In genomic region chr2:125252275-125252674, GRCm38 (mm10) we compare ENCODE assay signal across 8 mouse cellular contexts. TPM values are rescaled to one million over a fixed set of nuclear protein-coding genes. Genes with fewer than 3 reads are reported as not detected.
DNase-seq lines count a peak whose midpoint lies in the region; ATAC-seq and TF ChIP-seq lines count a peak whose summit lies in the region.

No protein-coding gene starts in this region.

- ATAC-seq in midbrain, embryonic 11.5 days (ENCODE audit: low FRiP score): no peak
- ATAC-seq in midbrain, embryonic 13.5 days: no peak
- no peak for ATAC-seq in lung, postnatal 0 days

- no peaks in the 10 kb centered on the region for H3K9me3 ChIP-seq in midbrain, embryonic 11.5 days (ENCODE audit: control insufficient read depth, low read length)
- peaks cover 3% of the 10 kb centered on the region; the same call in 1 of the 2 replicates for H3K9me3 ChIP-seq in midbrain, embryonic 13.5 days
- no peaks in the 10 kb centered on the region for H3K9me3 ChIP-seq in lung, postnatal 0 days (ENCODE audit: low read length)

- H3K27me3 ChIP-seq in midbrain, embryonic 11.5 days (ENCODE audit: control insufficient read depth, insufficient read depth, low read length): no peaks in the 10 kb centered on the region
- H3K27me3 ChIP-seq in midbrain, embryonic 13.5 days: no peaks in the 10 kb centered on the region
- no peaks in the 10 kb centered on the region for H3K27me3 ChIP-seq in lung, postnatal 0 days (replicated peaks; ENCODE audit: insufficient read depth, low read length)

- H3K27ac ChIP-seq in midbrain, embryonic 11.5 days (ENCODE audit: low read depth, low read length): no peak overlapping the region
- no peak overlapping the region for H3K27ac ChIP-seq in midbrain, embryonic 13.5 days
- no peak overlapping the region for H3K27ac ChIP-seq in lung, postnatal 0 days (ENCODE audit: low read length)

- 76% methylated on average over 2 of the region's 2 CpGs for WGBS in midbrain, embryonic 11.5 days
- 66% methylated on average over 2 of the region's 2 CpGs for WGBS in midbrain, embryonic 13.5 days
- 42% methylated on average over 2 of the region's 2 CpGs for WGBS in lung, postnatal 0 days

- TF ChIP-seq EP300 in lung, postnatal 0 days (IDR thresholded peaks at IDR 0.05): no peak

- peak; percentile 80 for TF ChIP-seq CTCF in lung, postnatal 0 days (IDR thresholded peaks at IDR 0.05)

- peak; percentile 47 for DNase-seq in adrenal gland, adult 2 months
- DNase-seq in adrenal gland, postnatal 4 days (ENCODE audit: low spot score in 2 of 2): no peak
- peak; percentile 90 for DNase-seq in midbrain, embryonic 11.5 days (ENCODE audit: low spot score, missing footprints)
- DNase-seq in cerebellum, adult 9-10 months: peak; percentile 51
- DNase-seq in heart, postnatal 14 days: peak; percentile 38 to 51
- DNase-seq in lung, postnatal 0 days (ENCODE audit: low spot score): peak; percentile 70
- DNase-seq in thymus, postnatal 10 days (ENCODE audit: low spot score in 2 of 2): peak; percentile 29 to 50

- H3K4me2 ChIP-seq in midbrain, embryonic 11.5 days: no peak overlapping the region
- no peak overlapping the region for H3K4me2 ChIP-seq in midbrain, embryonic 13.5 days (replicated peaks)
- H3K4me2 ChIP-seq in lung, postnatal 0 days (replicated peaks; ENCODE audit: low read depth, low read length): no peak overlapping the region

- H3K4me1 ChIP-seq in midbrain, embryonic 11.5 days (ENCODE audit: control insufficient read depth, insufficient read depth, low read length): no peaks in the 10 kb centered on the region; the same call in 1 of the 2 replicates
- peaks cover 10% of the 10 kb centered on the region for H3K4me1 ChIP-seq in midbrain, embryonic 13.5 days (replicated peaks)
- H3K4me1 ChIP-seq in lung, postnatal 0 days (ENCODE audit: insufficient read depth, low read depth, low read length): 0 out of 2 replicates have a peak, but pooled peaks cover 6% of the 10 kb centered on the region

- H3K9ac ChIP-seq in midbrain, embryonic 11.5 days (ENCODE audit: low read length): no peak overlapping the region
- no peak overlapping the region for H3K9ac ChIP-seq in midbrain, embryonic 13.5 days (replicated peaks)
- H3K9ac ChIP-seq in lung, postnatal 0 days (replicated peaks; ENCODE audit: low read depth): no peak overlapping the region

- intact Hi-C loops in heart, postnatal 14 days (cut with DNase I): no loop called here

- H3K36me3 ChIP-seq in midbrain, embryonic 11.5 days (ENCODE audit: control insufficient read depth, insufficient read depth, low read length): peaks cover 18% of the 10 kb centered on the region; the same call in 1 of the 2 replicates
- peaks cover 29% of the 10 kb centered on the region for H3K36me3 ChIP-seq in midbrain, embryonic 13.5 days
- 0 out of 2 replicates have a peak, but pooled peaks cover 6% of the 10 kb centered on the region for H3K36me3 ChIP-seq in lung, postnatal 0 days (ENCODE audit: insufficient read depth, low read length)

- H3K4me3 ChIP-seq in midbrain, embryonic 11.5 days (ENCODE audit: low read depth, low read length): no peak overlapping the region
- no peak overlapping the region for H3K4me3 ChIP-seq in midbrain, embryonic 13.5 days (replicated peaks)
- H3K4me3 ChIP-seq in lung, postnatal 0 days (ENCODE audit: low read depth, low read length): no peak overlapping the region

RNA-seq across cellular contexts. Expression of gene Dut, which starts 5.3 kb away (rescaled TPM):
- 10 to 100 TPM; 15.7 to 23.6 TPM for total RNA-seq in adrenal gland, adult 2 months (2021)
- polyA plus RNA-seq in adrenal gland, adult 2 months (2012; rRNA removed): 50.0 and 66.9 TPM in 2 replicates
- total RNA-seq in adrenal gland, postnatal 4 days (2021): 10 to 100 TPM; 73.2 to 75.0 TPM
- polyA plus RNA-seq in midbrain, embryonic 11.5 days (2014; fragmentation: Nextera tagmentation; extraction: Ambion mirVana): 215 and 220 TPM in 2 replicates
- polyA plus RNA-seq in midbrain, embryonic 13.5 days (2015; fragmentation: Nextera tagmentation; extraction: Ambion mirVana): 97.0 and 105 TPM in 2 replicates
- total RNA-seq in heart, postnatal 14 days (2021): 10 to 100 TPM; 25.6 to 36.6 TPM
- 40.1 and 40.5 TPM in 2 replicates for polyA plus RNA-seq in lung, postnatal 0 days (2015; fragmentation: Nextera tagmentation; extraction: Ambion mirVana)

Comparison
In these comparisons a context has a peak if more than half of its experiments do, and no peak if none do; other contexts are left out.
1. DNase-seq: peak in adrenal gland, adult 2 months (single experiment), midbrain, embryonic 11.5 days (single experiment), cerebellum, adult 9-10 months (single experiment), heart, postnatal 14 days (2 of 2), lung, postnatal 0 days (single experiment) and thymus, postnatal 10 days (2 of 2); none in adrenal gland, postnatal 4 days (0 of 2).